ENCODE assay signal across 34 mouse cellular contexts in genomic region chr9:33774178-33774577, GRCm38 (mm10).
DNase-seq lines count a peak whose midpoint lies in the region; ATAC-seq lines count a peak whose summit lies in the region.
"Had no signal": no experiment of that assay in that cellular context is flagged by ENCODE, and none has a peak within 500 bp of the region (broad histone marks: within the 10 kb centered on the region; RNA-seq: fewer than 3 reads in every experiment).

No protein-coding gene starts in this region.

- no peak overlapping the region for H3K9ac ChIP-seq in forebrain, embryonic 15.5 days (replicated peaks)
- H3K9ac ChIP-seq in forebrain, embryonic 11.5 days (ENCODE audit: low read length), result no peak overlapping the region
- H3K9ac ChIP-seq: hindbrain, embryonic 12.5 days; intestine, embryonic 15.5 days; limb, embryonic 15.5 days; liver, embryonic 13.5 days; neural tube, embryonic 12.5 days had no signal

- no peaks in the 10 kb centered on the region for H3K27me3 ChIP-seq in forebrain, embryonic 15.5 days
- H3K27me3 ChIP-seq in forebrain, embryonic 11.5 days (ENCODE audit: control insufficient read depth, insufficient read depth, low read length), result no peaks in the 10 kb centered on the region
- H3K27me3 ChIP-seq: hindbrain, embryonic 12.5 days; intestine, embryonic 15.5 days; limb, embryonic 15.5 days; liver, embryonic 13.5 days; neural tube, embryonic 12.5 days had no signal

- peaks cover 14% of the 10 kb centered on the region for H3K4me1 ChIP-seq in forebrain, embryonic 15.5 days
- H3K4me1 ChIP-seq in forebrain, embryonic 11.5 days (replicated peaks; ENCODE audit: control insufficient read depth, insufficient read depth, low read length), result no peaks in the 10 kb centered on the region
- H3K4me1 ChIP-seq: hindbrain, embryonic 12.5 days; intestine, embryonic 15.5 days; limb, embryonic 10.5 days; limb, embryonic 15.5 days; liver, embryonic 13.5 days; midbrain, embryonic 10.5 days; neural tube, embryonic 12.5 days had no signal

- peak overlapping the region; percentile 38 for H3K27ac ChIP-seq in forebrain, embryonic 15.5 days (replicated peaks)
- H3K27ac ChIP-seq in forebrain, embryonic 11.5 days (ENCODE audit: low read depth, low read length), result no peak overlapping the region
- H3K27ac ChIP-seq: gastrocnemius, adult 2 months; hindbrain, embryonic 12.5 days; hindbrain, postnatal 0 days; intestine, embryonic 15.5 days; layer of hippocampus, adult 2 months; limb, embryonic 10.5 days; limb, embryonic 15.5 days; liver, embryonic 13.5 days; midbrain, embryonic 10.5 days; neural tube, embryonic 12.5 days; stomach, postnatal 0 days had no signal

- WGBS in forebrain, embryonic 15.5 days, result 30% methylated on average over 5 of the region's 5 CpGs
- WGBS in forebrain, embryonic 11.5 days, result 66% methylated on average over 5 of the region's 5 CpGs

- peak; percentile 27 to 31 for DNase-seq in cerebellum, postnatal 10 days
- no peak for DNase-seq in cerebellum, adult 9-11 months
- DNase-seq in forebrain, embryonic 11.5 days (ENCODE audit: low spot score), result no peak
- DNase-seq in right cerebral cortex, postnatal 4 days, result peak; percentile 5
- DNase-seq in right cerebral cortex, adult 2 months (ENCODE audit: low spot score in 2 of 2), result no peak
- DNase-seq: adrenal gland, postnatal 10 days; cerebellum, postnatal 36 days; gastrocnemius, adult 2 months; gastrocnemius, postnatal 36 days; heart, adult 18-20 months; heart, postnatal 36 days; kidney, adult 2 months; kidney, postnatal 36 days; liver, embryonic 13.5 days; lung, adult 2 months; lung, postnatal 14 days; right cerebral cortex, postnatal 25 days; thymus, adult 18-20 months; thymus, postnatal 25 days had no signal

- ATAC-seq in forebrain, embryonic 15.5 days (replicated peaks), result peak; percentile 80
- no peak for ATAC-seq in forebrain, embryonic 11.5 days (replicated peaks; ENCODE audit: low FRiP score)
- ATAC-seq in megakaryocyte-erythroid progenitor cell, adult 5-6 weeks (replicated peaks; ENCODE audit: low FRiP score, low TSS enrichment, poor library complexity, severe bottlenecking), result no peak
- ATAC-seq: hindbrain, postnatal 0 days; intestine, embryonic 15.5 days; midbrain, embryonic 16.5 days had no signal

- H3K9me3 ChIP-seq in forebrain, embryonic 15.5 days, result no peaks in the 10 kb centered on the region
- no peaks in the 10 kb centered on the region for H3K9me3 ChIP-seq in forebrain, embryonic 11.5 days (ENCODE audit: control insufficient read depth, low read length)
- H3K9me3 ChIP-seq: G1E; hindbrain, embryonic 12.5 days; intestine, embryonic 15.5 days; limb, embryonic 10.5 days; limb, embryonic 15.5 days; liver, embryonic 13.5 days; midbrain, embryonic 10.5 days; neural tube, embryonic 12.5 days had no signal

- H3K4me2 ChIP-seq in forebrain, embryonic 15.5 days (replicated peaks), result no peak overlapping the region
- no peak overlapping the region for H3K4me2 ChIP-seq in forebrain, embryonic 11.5 days (ENCODE audit: low read depth, low read length, severe bottlenecking)
- H3K4me2 ChIP-seq: heart, embryonic 11.5 days; hindbrain, embryonic 12.5 days; intestine, embryonic 15.5 days; limb, embryonic 15.5 days; liver, embryonic 13.5 days; neural tube, embryonic 12.5 days had no signal

- no peaks in the 10 kb centered on the region for H3K36me3 ChIP-seq in forebrain, embryonic 15.5 days
- no peaks in the 10 kb centered on the region for H3K36me3 ChIP-seq in forebrain, embryonic 11.5 days (ENCODE audit: control insufficient read depth, insufficient read depth, low read length)
- H3K36me3 ChIP-seq: G1E; hindbrain, embryonic 12.5 days; intestine, embryonic 15.5 days; limb, embryonic 10.5 days; limb, embryonic 15.5 days; liver, embryonic 13.5 days; midbrain, embryonic 10.5 days; neural tube, embryonic 12.5 days had no signal

- H3K4me3 ChIP-seq in forebrain, embryonic 15.5 days, result no peak overlapping the region
- H3K4me3 ChIP-seq in forebrain, embryonic 11.5 days (ENCODE audit: low read depth, low read length), result no peak overlapping the region
- H3K4me3 ChIP-seq: gastrocnemius, adult 2 months; hindbrain, embryonic 12.5 days; intestine, embryonic 15.5 days; layer of hippocampus, adult 2 months; limb, embryonic 10.5 days; limb, embryonic 15.5 days; liver, embryonic 13.5 days; midbrain, embryonic 10.5 days; myocyte; neural tube, embryonic 12.5 days had no signal

Comparison
In these comparisons a context has a peak if more than half of its experiments do, and no peak if none do; other contexts are left out.
1. DNase-seq: peak in cerebellum, postnatal 10 days (2 of 2) and right cerebral cortex, postnatal 4 days (single experiment); none in cerebellum, adult 9-11 months (single experiment), forebrain, embryonic 11.5 days (single experiment) and right cerebral cortex, adult 2 months (0 of 2).